Mouse (Mus musculus) lung, postnatal 36 days (tissue): Measurements from ENCODE around the gene Brf1.

Experiments used
- DNase-seq: peaks from one replicate; pipeline ENCODE4 v3.0.0; 2022; ENCODE audit warnings: mixed read lengths

The Brf1 gene

DNA sequence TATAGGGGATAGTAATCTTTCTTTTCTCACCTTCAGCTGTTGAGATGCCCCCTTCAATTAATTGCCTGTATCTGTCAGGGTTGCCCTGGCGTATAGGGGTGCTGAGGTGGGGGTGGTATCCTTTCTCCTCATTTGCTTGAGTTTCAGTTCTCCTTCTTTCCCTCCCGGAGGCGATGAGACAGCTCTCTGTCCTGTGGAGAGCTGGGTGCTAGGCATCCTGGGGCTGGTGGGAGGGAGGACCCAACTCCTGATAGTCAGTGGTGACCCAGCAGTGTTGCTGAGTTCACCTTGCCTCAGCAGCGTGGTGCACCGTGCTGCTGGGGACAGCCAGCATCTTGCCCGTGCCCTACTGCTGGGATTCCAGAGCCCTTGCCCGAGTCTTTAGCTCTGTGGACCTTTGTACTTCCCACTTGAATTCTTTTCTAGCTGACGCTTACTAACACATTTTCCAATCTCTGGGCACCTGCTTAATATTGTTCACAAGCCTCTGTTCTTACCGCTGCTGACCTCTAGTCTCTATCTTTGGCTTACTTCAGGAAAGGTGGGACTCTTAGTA is 17.0 kb upstream of the Brf1 start:
- DNase-seq, result no peak

DNA sequence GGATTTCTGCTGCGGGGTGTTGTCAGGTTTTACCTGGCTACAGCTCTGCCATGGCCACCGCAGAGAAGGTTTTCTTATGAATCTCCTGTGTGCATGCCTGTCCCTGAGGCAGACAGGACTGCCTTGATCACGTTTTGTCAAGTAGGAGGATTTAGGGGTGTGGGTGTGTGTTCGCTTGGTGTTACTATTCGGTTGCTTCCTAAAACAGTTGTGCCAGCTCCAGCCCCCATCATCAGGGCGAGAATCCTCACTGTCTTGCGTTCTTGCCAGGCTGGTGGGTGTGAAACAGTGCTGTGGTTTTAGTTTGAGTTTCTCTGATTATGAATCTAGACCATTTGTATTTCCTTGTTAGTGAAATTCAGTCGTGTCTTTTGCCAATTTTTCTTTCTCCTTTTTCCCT is 16.5 kb upstream of the Brf1 start:
- DNase-seq, result no peak

DNA sequence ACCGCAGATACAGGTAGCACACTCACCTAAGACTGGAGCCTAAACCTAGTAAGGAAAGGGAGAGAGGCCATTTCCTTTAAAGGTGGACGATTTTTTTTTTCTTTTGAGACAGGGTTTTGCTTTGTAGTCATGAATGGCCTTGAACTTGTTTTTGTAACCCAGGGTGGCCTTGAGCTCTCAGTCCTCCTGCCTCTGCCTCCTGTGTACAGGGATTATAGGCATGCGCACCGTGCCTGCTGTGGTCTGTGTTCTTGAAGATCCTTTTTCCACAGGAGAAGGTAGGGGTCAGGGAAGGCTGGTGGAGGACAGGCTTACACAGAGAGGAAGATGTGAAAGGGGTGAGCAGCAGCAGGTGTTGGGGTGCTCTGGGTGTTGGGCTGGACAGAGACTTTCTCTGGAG is 15.5 kb upstream of the Brf1 start:
- no peak for DNase-seq

DNA sequence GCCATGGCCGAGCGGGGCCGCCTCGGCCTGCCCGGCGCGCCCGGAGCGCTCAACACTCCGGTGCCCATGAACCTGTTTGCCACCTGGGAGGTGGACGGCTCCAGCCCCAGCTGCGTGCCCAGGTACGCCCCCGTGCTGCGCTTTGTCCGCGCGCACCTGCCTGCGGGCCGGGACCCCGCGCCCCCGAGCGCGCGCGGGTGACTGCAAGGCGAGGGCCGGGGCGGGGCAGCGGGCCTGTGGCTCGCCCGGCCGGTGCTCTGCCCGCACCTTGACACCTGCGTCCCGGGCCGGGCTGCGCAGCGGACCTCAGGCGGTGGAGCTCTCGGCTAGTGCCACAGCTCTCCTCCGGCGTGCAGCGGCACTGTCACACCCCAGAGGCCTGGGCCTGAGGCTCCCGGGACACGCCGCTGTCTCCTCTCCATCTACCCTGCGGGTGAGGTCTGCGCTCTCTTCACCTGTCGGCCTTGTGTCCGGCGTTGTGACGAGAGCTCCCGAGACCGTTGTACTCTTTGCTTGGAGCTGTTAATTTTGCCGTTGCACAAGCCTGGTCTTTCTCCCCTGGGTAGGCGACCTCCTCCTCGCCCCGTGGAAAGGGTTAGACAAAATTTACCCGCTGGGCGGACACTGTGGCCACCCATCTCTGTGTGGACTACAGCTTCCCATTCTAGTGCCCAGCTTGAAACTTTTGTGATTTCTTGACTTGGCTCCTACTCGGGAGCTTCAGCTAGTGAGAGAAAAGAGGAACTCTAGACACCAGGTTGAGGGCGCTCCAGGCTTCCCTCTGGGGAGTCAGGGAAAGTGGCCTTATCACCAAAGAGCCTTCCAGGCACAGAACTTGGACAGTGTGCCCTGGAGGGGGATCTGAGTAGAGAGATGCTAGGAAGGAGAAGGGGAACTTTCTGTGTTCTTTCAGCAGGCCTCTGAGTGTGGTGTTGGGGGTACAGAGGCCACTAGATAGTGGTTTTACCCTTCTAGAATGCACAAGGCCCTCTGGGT is 14.4 kb upstream of the Brf1 start:
- peak; percentile 42 for DNase-seq

DNA sequence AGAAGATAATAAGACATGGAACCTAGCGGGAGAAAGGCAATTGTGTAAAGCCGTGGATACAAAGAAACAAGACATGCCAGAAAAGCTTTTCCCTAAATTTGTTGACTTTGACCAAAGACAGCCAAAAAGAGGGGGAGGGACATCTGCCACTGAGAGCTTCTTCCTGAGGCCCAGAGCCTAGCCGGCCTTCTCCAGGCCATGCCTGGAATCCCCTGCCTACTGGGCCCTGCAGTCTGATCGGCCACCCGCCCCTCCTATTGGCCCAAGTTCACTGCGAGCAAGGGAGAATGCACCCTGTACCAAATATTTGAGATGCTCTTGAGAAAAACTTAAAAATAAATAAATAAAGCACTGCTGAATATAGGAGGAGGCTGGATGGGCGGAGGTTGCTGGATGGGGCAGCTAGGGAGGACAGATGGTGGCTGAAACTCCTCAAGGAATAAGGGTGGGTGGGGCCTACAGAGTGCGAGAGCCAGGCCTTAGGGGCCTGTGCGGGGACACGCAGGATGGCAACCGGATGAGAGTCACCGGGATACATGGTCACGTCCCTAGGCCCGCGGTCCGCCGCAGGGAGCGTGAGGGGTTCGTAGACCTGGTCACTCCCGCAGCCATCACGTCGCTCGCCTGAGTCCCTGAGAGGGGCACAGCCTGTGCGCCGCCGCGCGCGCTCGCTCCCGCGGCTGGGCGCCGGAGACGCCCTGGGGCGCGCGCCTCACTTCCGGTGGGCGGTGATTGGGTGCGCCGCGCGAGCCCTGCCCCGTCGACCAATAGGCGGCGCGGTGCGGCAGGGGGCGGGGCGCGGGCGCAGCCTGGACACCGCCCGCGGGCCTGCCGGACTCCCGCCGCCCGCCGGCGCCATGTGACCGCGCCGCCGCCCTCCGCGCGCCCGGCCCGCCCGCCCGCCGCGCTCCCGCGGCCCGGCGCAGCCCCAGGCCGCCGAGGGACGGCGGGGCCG is 13.4 kb upstream of the Brf1 start, which contains the start of gene Pacs2:
TSS of gene Pacs2 (plus strand) at position 905 of the 955 bp plus-strand sequence.
- peak; percentile 95 for DNase-seq

DNA sequence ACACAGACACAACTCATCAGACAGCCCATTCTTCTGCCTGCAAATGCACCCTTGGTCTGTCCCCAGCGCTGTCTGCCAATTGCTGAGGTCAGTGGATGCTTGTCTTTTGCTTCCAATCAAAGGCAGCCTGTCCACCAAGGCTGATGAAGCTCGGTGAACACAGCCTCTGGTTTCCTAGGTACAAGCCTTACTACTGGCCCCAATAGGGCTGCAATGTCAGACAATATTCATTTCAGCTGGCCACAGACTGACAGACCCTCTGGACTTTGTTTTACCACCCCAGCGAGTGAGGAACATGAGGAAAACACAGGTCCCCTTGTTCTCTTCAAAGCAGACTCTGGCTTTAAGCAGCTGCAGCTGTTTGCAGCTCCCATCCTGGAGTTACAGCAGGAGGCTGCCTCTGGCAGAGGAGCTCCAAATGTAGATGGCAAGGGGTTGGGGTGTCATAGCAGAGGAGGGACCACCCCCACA is 12.6 kb upstream of the Brf1 start:
- DNase-seq, result peak; percentile 34

DNA sequence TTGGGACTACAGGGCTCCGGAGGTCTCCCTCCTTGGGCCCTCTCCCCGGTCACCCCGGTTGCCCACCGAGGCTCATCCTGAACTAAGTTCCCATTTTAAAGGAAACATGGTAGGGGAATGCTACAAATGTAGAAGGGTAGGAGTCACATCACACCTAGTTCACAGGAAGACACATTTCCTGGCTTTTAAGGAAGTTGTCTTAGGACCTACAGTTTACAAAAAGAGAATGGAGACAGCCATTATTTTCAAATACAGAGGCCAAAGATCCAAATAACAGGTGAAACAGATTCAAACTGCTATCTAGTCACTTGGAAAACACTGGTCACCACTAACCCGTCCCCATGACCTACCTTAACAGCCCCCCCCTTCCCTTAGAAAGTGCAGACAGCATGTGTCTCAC is 11.9 kb upstream of the Brf1 start:
- no peak for DNase-seq

DNA sequence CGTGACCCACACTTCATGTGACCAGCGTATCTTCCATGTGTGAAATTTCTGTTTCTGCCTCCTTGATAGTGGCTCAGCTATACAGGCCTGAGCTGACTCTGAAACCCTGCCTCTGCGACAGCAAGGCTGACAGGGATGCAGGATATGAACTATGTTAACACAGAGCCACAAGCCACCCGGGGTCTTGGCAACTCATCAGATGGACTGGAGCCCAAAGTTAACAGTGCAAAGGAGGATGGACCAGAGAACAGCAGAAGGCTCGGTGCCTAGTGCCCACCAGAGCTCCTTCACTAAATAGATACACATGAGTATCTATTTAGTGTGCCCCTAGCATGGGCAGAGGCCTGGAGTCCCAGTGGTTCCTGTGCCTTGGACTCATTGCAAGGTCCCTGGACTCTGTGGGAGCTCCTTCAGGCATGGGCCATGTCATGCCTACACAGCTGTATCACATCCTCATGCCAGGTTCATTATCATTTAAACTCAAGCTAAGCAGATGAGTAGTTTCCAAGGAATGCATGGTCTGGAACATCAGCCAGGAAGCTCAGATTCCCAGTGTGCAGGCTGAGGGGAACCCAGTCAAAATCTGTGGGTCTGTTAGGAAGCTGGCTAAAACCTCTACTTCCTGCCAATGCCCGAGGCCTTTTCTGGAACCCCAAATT is 11.3 kb upstream of the Brf1 start:
- DNase-seq, result peak; percentile 51

DNA sequence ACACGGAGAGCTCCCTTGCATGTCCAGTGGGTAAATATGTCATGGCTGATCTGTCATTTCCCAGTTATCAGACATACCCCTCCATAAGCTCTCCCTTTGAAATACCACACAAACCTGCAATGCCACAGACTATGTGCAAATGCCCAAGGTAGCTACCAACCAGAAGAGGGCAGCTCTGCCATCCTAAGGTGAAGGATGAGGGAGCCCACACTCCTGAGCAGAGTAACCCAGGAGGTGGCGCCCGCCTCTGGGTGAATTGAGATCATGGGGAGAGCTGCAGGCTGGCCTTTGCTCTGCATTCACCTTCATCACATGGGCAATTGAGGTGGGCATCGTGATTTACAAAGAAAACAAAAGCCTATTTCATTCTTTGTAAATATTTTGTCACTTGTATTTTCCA is 4.5 kb upstream of the Brf1 start:
- DNase-seq, result peak; percentile 93

DNA sequence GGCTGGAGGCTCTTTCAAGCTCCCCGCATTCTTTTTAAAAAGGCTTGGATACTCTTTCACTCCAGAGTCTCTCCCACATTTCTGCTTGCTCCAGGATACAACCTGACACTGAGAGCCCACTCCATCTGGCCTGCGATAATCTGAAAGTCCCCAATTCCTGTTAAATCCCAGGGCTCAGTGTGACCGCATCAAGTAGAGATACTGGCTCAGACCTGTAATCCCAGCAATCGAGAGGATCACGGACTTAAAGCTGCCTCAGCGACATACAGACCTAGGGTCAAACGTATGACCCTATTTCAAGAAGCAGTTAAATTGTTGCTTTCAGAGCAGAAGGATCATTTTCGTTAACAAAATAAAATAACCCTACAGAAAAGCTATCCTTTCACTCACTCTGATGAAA is 3.5 kb upstream of the Brf1 start:
- DNase-seq, result no peak

DNA sequence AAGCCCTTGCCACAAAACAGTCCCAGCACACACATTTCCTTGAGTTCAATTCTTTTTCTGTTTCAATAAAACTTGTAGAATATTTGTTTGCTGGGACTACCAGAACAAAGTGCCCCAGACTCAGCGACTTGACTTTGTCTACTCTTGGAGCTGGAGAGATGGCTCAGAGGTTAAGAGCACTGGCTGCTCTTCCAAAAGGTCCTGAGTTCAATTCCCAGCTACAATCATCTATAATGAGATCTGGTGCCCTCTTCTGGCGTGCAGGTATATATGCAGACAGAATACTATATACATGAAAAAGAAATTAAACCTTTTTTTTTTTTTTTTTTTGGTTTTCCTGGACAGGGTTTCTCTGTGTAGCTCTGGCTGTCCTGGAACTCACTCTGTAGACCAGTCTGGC is 2.2 kb upstream of the Brf1 start:
- peak; percentile 23 for DNase-seq

DNA sequence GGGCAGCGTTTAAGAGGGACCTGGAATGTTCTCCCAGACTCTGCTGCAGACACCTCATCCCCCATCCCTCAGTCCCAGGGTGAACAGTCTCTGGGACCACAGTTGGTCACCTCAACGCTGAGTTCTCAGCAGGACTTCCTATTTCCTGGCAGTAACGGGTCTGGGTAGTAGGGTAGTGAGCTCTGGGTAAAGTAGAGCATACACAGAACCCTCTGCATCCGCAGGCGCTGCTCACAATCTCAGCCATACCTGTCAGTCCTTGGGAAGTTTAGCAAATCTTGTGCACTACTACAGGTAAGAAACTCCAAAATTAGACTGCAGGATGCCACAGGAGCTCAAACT is 600 bp upstream of the Brf1 start:
- DNase-seq, result no peak

DNA sequence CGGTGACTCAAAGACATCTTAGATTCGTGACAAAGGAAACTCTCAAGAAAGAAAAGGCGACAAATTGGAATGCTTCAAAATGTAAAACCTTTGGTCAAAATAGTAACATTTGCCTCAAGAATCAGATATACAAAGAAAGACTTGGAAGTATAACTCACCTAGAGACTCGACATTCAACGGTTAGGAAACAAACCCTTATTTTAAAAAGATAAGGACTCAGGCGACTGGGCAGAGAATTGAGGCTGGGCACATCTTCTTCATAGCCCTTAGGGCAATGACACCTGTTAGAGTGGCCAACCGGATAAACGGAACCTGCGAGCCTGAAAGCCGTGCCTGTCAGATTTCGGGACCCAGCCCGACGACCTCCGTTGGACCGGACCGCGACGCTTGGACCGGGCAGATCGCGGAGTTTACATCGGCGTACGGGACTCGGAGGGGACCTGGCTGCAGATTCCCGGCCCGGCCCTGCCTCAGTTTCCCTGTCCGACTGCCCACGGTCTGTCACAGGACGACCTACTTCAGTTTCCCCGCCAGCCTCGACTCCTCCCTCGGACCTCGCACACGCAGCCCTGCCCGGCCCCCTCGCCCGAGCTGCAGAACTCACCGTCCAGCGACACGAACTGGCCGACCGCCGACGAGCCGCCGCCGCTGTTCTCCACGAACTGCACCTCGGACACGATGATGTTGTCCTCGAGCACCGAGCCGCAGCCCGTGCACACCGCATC is 773 bp downstream of the Brf1 start:
- DNase-seq, result no peak

DNA sequence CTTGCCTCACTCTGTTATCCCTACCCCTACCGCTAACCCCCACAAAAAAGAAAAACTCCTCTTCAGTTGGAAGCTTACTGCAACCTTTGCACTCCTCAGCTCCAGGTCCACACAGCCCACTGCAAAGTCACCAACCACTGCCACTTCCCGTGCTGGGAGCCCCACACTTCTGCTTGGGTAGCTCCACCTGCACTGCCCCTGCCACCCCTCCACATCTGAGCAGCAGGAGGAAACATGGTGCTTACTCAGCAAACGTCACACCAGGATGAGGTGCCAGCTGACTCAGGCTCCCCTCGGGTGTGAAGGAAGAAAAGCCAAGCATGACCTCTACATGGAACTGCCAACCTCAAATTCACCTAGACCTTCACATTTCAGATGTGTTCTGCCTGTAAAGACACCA is 6.4 kb downstream of the Brf1 start:
- DNase-seq, result no peak

DNA sequence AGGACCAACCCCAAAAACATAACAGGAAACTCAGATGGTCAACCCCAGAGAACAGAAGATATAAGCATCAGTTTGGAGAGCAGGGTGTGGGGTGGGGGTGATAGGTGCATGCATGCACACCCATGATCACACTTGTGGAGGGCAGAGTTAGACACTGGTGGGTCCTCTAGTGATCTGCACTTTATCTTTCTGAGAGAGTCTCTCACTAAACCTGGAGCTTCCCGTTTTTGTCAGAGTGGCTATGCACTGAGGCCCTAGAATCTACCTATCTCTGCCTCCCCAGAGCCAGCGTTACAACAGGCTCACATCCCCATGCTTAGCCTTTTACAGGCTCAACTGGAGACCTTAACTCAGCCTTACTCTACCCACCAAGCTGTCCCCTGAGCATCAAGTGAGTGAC is 9.1 kb downstream of the Brf1 start:
- no peak for DNase-seq

DNA sequence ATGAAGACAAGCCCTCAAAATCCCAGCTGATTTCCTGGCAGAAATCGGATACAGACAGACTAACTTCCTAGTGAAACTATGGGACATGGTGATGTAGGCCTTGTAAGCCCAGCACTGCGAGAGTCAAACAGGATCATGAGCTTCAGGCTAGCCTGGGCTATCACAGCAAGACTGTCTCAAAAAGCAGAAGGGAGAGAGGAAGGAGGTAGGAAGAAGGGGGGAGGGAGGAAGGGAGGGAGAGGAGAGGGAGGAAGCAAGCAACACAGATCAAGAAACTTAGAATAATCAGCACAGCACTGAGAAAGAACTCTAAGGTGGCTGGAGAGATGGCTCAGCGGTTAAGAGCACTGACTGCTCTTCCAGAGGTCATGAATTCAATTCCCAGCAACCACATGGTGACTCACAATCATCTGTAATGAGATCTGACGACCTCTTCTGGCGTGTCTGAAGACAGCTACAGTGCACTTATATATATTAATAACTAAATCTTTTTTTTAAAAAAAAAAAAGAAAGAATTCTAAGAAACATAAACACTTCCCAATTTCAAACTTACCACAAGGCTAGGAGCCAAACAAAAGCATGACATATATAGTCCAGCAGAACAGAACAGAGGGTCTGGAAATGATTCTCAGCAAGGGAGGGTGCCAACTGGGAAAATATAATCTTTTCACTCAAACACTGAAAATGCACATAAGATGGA is 9.6 kb downstream of the Brf1 start:
- DNase-seq, result no peak

DNA sequence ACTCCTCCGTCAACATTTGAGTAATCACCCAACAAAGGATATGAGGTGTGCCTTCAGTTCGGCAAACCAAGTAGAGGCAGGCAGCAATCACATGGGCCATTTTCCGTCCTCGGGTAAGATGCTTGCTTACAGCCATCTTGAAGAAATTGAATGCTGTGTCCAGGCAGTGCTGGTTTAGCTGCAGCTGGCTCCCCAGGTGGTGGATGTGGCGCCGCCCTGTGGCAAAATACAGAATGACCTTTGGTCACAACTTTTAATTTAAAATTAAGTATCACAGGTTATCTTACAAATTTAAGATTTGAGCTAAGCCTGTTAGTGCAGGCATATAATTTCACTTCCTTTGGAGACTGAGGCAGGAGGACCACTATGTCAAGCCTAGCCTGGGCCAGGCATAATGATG is 12.6 kb downstream of the Brf1 start:
- DNase-seq, result peak; percentile 44

DNA sequence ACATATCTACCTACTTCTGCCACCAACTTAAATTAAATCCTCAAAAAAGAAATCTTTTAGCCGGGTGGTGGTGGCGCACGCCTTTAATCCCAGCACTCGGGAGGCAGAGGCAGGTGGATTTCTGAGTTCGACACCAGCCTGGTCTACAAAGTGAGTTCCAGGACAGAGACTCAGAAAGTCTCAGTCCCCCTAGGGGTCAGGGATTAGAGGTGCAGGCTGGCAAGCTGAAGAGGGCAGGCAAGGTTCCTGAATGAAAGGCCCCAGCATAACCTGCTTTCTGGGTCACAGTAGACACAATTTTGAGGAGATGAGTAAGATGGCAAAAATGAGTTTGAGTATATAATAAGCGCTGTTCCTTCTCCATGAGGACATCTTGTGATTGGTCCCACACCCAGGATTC is 15.2 kb downstream of the Brf1 start:
- DNase-seq, result no peak

DNA sequence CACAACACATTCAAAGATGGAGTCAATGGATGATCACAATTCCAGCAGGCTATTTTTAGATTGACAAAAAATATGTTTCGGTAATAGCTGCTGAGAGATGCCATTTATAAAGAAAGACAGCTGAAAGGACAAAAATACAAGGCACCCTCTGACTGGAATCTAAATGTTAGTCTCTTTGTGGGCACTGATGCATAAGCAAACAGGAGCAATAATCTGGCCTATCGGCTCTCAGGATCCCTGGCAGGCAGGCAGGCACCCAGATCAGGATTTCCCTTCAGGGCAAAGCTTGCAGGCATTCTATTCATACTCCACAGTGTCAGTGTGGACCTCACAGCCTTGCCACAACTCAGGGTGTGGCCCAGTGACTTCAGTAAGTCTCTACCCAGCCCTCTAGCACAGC is 18.5 kb downstream of the Brf1 start:
- no peak for DNase-seq

DNA sequence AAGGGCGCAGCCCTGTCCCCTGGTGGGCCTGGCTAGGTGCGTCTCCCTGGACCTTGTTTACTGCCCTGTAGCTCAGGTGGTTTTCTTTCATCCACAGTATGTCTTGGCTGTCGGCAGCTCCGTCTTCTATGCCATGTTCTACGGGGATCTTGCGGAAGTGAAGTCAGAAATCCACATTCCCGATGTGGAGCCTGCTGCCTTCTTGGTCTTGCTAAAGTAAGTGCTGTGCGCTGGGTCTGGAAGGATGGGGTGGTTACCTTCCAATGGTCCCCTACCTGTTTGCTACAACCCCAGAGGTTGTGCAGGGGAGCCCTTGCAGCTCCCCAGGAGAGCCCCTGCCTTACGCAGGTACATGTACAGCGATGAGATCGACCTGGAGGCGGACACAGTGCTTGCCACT is 23.3 kb downstream of the Brf1 start:
- DNase-seq, result no peak

DNA sequence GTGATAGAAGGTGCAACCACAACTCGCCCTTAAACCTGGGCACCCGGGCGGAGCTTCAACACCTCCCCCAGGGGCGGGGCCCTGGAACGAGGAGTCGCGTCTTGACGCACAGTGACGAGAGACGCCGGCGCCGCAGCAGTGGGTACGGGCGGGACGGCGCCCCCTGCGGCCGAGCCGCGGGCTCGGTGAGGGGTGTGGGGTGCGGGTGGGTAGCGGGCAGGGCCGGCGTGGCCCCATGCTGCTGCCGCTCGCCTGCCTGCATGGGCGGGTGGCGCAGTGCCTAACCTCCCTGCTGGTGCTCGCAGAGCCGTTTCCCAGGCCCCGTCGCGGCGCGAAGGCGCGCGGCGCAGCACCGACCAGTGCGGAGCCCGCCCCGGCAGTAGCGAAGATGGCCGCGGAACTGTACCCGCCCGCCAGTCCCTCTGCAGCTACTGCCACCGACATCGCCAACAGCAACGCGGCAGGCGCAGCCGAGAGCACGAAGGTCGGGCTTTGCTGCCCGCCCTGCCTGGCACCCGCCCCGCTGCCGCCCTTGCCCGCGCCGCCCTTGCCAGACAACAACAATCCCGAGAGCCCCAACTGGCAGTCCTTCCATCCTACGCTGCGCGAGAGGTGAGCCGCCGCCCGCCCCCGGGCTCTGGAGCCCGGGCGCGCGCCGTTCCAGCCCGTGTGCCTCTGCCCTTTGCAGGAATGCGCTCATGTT is 24.0 kb downstream of the Brf1 start, which contains the start of gene Btbd6:
TSS of gene Btbd6 (plus strand) at position 112 of the 703 bp plus-strand sequence.
- peak; percentile 95 for DNase-seq
